Mouse (Mus musculus): ENCODE data around the gene Sowaha. TPM values are rescaled to one million over a fixed set of nuclear protein-coding genes. Genes with fewer than 3 reads are reported as not detected.

Sowaha gene
- polyA plus RNA-seq (2016; fragmentation: Nextera tagmentation; extraction: Ambion mirVana) = 0.32 and 0.38 TPM in 2 replicates

GRCm38 (mm10) chr11:53479783-53480301 is at the start of gene Sowaha, which contains the start of gene Gm9945:
Gene Sowaha (minus strand): TSS chr11:53480274.
Gene Gm9945 (plus strand): TSS chr11:53480166.
- H3K4me3 ChIP-seq = peak within 1 kb of the TSS; percentile 61
- H3K27ac ChIP-seq = peak within 1 kb of the TSS; percentile 43
- peaks cover 69% of the 10 kb centered on the region for H3K27me3 ChIP-seq (ENCODE audit: insufficient read depth, poor library complexity, severe bottlenecking)
- no peaks in the 10 kb centered on the region; the same call in 1 of the 2 replicates for H3K9me3 ChIP-seq
- 2% methylated on average over 40 of the region's 40 CpGs for WGBS
- H3K36me3 ChIP-seq = no peaks in the 10 kb centered on the region
- no peak for DNase-seq (ENCODE audit: low spot score)
- H3K4me1 ChIP-seq = peaks cover 23% of the 10 kb centered on the region

GRCm38 (mm10) chr11:53529253-53529557 is 49.1 kb upstream of the Sowaha start:
- H3K27me3 ChIP-seq (ENCODE audit: insufficient read depth, poor library complexity, severe bottlenecking) = no peaks in the 10 kb centered on the region
- H3K9me3 ChIP-seq = no peaks in the 10 kb centered on the region
- H3K27ac ChIP-seq = 0 out of 2 replicates have a peak overlapping the region, but pooled peaks have one; percentile 31
- no peak overlapping the region for H3K4me3 ChIP-seq
- DNase-seq (ENCODE audit: low spot score) = no peak
- WGBS = 38% methylated on average over 6 of the region's 6 CpGs
- peaks cover 17% of the 10 kb centered on the region for H3K36me3 ChIP-seq
- H3K4me1 ChIP-seq = peaks cover 63% of the 10 kb centered on the region

- peaks cover 69% of the 10 kb centered on the region for H3K4me1 ChIP-seq
- H3K27ac ChIP-seq = peak overlapping the region; percentile 48; the same call in 1 of the 2 replicates
- no peak overlapping the region for H3K4me3 ChIP-seq
- no peaks in the 10 kb centered on the region for H3K27me3 ChIP-seq (ENCODE audit: insufficient read depth, poor library complexity, severe bottlenecking)
- no peak for DNase-seq (ENCODE audit: low spot score)
- WGBS = 51% methylated on average over 9 of the region's 9 CpGs
- peaks cover 11% of the 10 kb centered on the region for H3K36me3 ChIP-seq
- H3K9me3 ChIP-seq = no peaks in the 10 kb centered on the region
These were observed 48.6 kb upstream of the Sowaha start for GRCm38 (mm10) chr11:53528397-53529252.

GRCm38 (mm10) chr11:53525461-53525860 is 45.4 kb upstream of the Sowaha start:
- Histone ChIP-seq H3K36me3 (no peaks in the 10 kb centered on the region), H3K4me1 (peaks cover 94% of the 10 kb centered on the region), H3K9me3 (no peaks in the 10 kb centered on the region), H3K4me3 (no peak overlapping the region), H3K27me3 (ENCODE audit: insufficient read depth, poor library complexity, severe bottlenecking) (no peaks in the 10 kb centered on the region), H3K27ac (peak overlapping the region; percentile 77)
- WGBS = 31% methylated on average over 4 of the region's 4 CpGs
- no peak for DNase-seq (ENCODE audit: low spot score)

- no peaks in the 10 kb centered on the region for H3K36me3 ChIP-seq
- no peaks in the 10 kb centered on the region for H3K27me3 ChIP-seq (ENCODE audit: insufficient read depth, poor library complexity, severe bottlenecking)
- H3K9me3 ChIP-seq = no peaks in the 10 kb centered on the region
- H3K4me3 ChIP-seq = no peak overlapping the region
- H3K4me1 ChIP-seq = peaks cover 94% of the 10 kb centered on the region
- no peak for DNase-seq (ENCODE audit: low spot score)
- 70% methylated on average over 6 of the region's 6 CpGs for WGBS
- peak overlapping the region; percentile 77 for H3K27ac ChIP-seq
These were observed 44.8 kb upstream of the Sowaha start for GRCm38 (mm10) chr11:53524905-53525304.

GRCm38 (mm10) chr11:53523545-53524405 is 43.7 kb upstream of the Sowaha start:
- 0 out of 2 replicates have a peak overlapping the region, but pooled peaks have one; percentile 30 for H3K27ac ChIP-seq
- H3K36me3 ChIP-seq = no peaks in the 10 kb centered on the region
- peaks cover 2% of the 10 kb centered on the region; the same call in 1 of the 2 replicates for H3K27me3 ChIP-seq (ENCODE audit: insufficient read depth, poor library complexity, severe bottlenecking)
- 79% methylated on average over 14 of the region's 14 CpGs for WGBS
- H3K4me1 ChIP-seq = peaks cover 92% of the 10 kb centered on the region
- H3K9me3 ChIP-seq = no peaks in the 10 kb centered on the region
- no peak overlapping the region for H3K4me3 ChIP-seq
- DNase-seq (ENCODE audit: low spot score) = no peak

- Histone ChIP-seq H3K4me1 (peaks cover 83% of the 10 kb centered on the region), H3K4me3 (no peak overlapping the region), H3K27ac (0 out of 2 replicates have a peak overlapping the region, but pooled peaks have one; percentile 30), H3K27me3 (ENCODE audit: insufficient read depth, poor library complexity, severe bottlenecking) (peaks cover 11% of the 10 kb centered on the region; the same call in 1 of the 2 replicates), H3K9me3 (no peaks in the 10 kb centered on the region), H3K36me3 (no peaks in the 10 kb centered on the region)
- DNase-seq (ENCODE audit: low spot score) = no peak
- 29% methylated on average over 9 of the region's 9 CpGs for WGBS
These were observed 42.9 kb upstream of the Sowaha start for GRCm38 (mm10) chr11:53522930-53523329.

- Histone ChIP-seq H3K4me3 (no peak overlapping the region), H3K4me1 (peaks cover 78% of the 10 kb centered on the region), H3K9me3 (no peaks in the 10 kb centered on the region), H3K36me3 (no peaks in the 10 kb centered on the region), H3K27me3 (ENCODE audit: insufficient read depth, poor library complexity, severe bottlenecking) (peaks cover 11% of the 10 kb centered on the region; the same call in 1 of the 2 replicates), H3K27ac (no peak overlapping the region)
- no peak for DNase-seq (ENCODE audit: low spot score)
- 83% methylated on average over 3 of the region's 3 CpGs for WGBS
These were observed 42.3 kb upstream of the Sowaha start for GRCm38 (mm10) chr11:53522362-53522761.

GRCm38 (mm10) chr11:53521821-53522131 is 41.7 kb upstream of the Sowaha start:
- Histone ChIP-seq H3K4me3 (peak overlapping the region; percentile 97), H3K4me1 (peaks cover 79% of the 10 kb centered on the region), H3K9me3 (no peaks in the 10 kb centered on the region), H3K27me3 (ENCODE audit: insufficient read depth, poor library complexity, severe bottlenecking) (peaks cover 11% of the 10 kb centered on the region; the same call in 1 of the 2 replicates), H3K27ac (no peak overlapping the region; the same call in 1 of the 2 replicates), H3K36me3 (no peaks in the 10 kb centered on the region)
- 37% methylated on average over 7 of the region's 7 CpGs for WGBS
- no peak for DNase-seq (ENCODE audit: low spot score)

- peaks cover 11% of the 10 kb centered on the region; the same call in 1 of the 2 replicates for H3K27me3 ChIP-seq (ENCODE audit: insufficient read depth, poor library complexity, severe bottlenecking)
- H3K4me3 ChIP-seq = peak overlapping the region; percentile 97
- WGBS = 34% methylated on average over 16 of the region's 16 CpGs
- H3K9me3 ChIP-seq = no peaks in the 10 kb centered on the region
- H3K36me3 ChIP-seq = no peaks in the 10 kb centered on the region
- DNase-seq (ENCODE audit: low spot score) = no peak
- H3K27ac ChIP-seq = peak overlapping the region; percentile 52; the same call in 1 of the 2 replicates
- H3K4me1 ChIP-seq = peaks cover 75% of the 10 kb centered on the region
These were observed 41.2 kb upstream of the Sowaha start for GRCm38 (mm10) chr11:53521120-53521820.

GRCm38 (mm10) chr11:53520122-53520978 is 40.3 kb upstream of the Sowaha start:
- Histone ChIP-seq H3K4me3 (peak overlapping the region; percentile 97), H3K27me3 (ENCODE audit: insufficient read depth, poor library complexity, severe bottlenecking) (peaks cover 11% of the 10 kb centered on the region; the same call in 1 of the 2 replicates), H3K4me1 (peaks cover 66% of the 10 kb centered on the region), H3K9me3 (no peaks in the 10 kb centered on the region), H3K27ac (peak overlapping the region; percentile 95), H3K36me3 (no peaks in the 10 kb centered on the region)
- peak; percentile 85 for DNase-seq (ENCODE audit: low spot score)
- WGBS = 1% methylated on average over 24 of the region's 24 CpGs

Data from heart, embryonic 10.5 days (tissue).